Mouse (Mus musculus) forebrain, embryonic 13.5 days (tissue): ENCODE data around the gene Gli1. TPM values are rescaled to one million over a fixed set of nuclear protein-coding genes. Genes with fewer than 3 reads are reported as not detected.

Source experiments
- ATAC-seq: fragments of 200-750 bp; cut with Nextera tagmentation; 2 replicates; pipeline ENCODE4 v1.8.0; 2017
- H3K27ac ChIP-seq: fragments of 300-500 bp; sonication (generic); 2 replicates; pipeline ENCODE4 v1.5.1; 2015; ENCODE audit warnings: inconsistent platforms, mild to moderate bottlenecking, moderate library complexity
- H3K27me3 ChIP-seq: fragments of 300-500 bp; sonication (generic); 2 replicates; pipeline ENCODE4 v1.6.1; 2015; ENCODE audit warnings: mild to moderate bottlenecking, inconsistent platforms
- H3K36me3 ChIP-seq: fragments of 300-500 bp; sonication (generic); 2 replicates; pipeline ENCODE4 v1.6.1; 2015; ENCODE audit warnings: mild to moderate bottlenecking, inconsistent platforms; ENCODE audit not compliant: poor library complexity, severe bottlenecking
- H3K4me1 ChIP-seq: fragments of 300-500 bp; sonication (generic); 2 replicates; pipeline ENCODE4 v1.6.1; 2015; ENCODE audit warnings: inconsistent platforms
- H3K4me2 ChIP-seq: fragments of 300-500 bp; sonication (generic); 2 replicates; pipeline ENCODE4 v1.6.1; 2015; ENCODE audit warnings: inconsistent platforms, mild to moderate bottlenecking, moderate library complexity
- H3K4me3 ChIP-seq: fragments of 300-500 bp; sonication (generic); 2 replicates; pipeline ENCODE4 v1.5.1; 2015; ENCODE audit warnings: mild to moderate bottlenecking, inconsistent platforms
- H3K9ac ChIP-seq: fragments of 300-500 bp; sonication (generic); 2 replicates; pipeline ENCODE4 v1.6.1; 2015; ENCODE audit warnings: mild to moderate bottlenecking, inconsistent platforms
- H3K9me3 ChIP-seq: fragments of 300-500 bp; sonication (generic); replicated peaks from 2 replicates; pipeline ENCODE4 v1.6.1; 2016; ENCODE audit warnings: inconsistent platforms
- WGBS: fragments of 180-500 bp; shearing (Covaris S2); methylation state at CpG from one replicate; pipeline ENCODE4 v1.1.7; 2015; 5-methylcytosine and 5-hydroxymethylcytosine counted together
- polyA plus RNA-seq: library from polyadenylated mRNA; unstranded; fragments of >200 nt; fragmentation: Nextera tagmentation; extraction: Ambion mirVana; gene quantifications from 2 replicates; pipeline ENCODE4 v1.2.1, GENCODE M21; 2015

Gli1 gene
- polyA plus RNA-seq, result 1.1 and 2.1 TPM in 2 replicates

DNA sequence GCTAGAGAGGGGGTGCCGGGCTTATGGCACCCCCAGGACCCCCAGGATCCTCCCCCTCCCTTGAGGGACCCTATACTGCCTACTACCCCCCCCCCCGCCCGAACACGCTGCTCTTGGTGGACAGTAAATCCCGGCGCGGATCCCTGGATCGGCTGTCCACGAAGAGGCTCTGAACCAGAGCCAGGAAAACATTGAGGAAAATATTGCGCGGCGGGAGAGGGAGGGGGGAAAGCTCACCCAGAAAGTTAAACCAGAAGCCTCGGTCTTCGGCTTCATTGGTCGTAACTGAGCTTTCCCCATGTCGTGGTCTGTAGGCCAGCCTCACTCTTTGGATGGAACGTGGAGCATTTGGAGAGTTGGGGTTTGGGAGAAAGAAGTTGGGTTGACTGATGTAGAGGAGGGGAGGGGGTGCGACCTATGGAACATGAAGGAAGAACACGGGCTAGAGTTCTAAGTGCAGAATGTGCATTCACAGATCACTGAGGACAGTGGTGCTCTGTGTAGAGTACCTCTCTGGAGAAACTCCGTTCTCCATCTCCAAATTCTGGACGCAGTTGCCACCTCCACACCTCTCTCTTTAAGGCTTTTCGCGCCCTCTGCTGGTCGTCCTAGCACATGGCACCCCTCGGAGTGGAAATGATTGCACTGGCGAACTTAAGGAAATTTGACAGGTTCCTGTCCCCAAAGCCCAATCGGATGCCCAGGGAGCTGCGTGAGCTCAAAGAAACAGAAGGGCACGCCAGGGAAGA lies at the start of gene Gli1:
Gene Gli1, minus strand, starts transcription at position 84 of the 749 bp plus-strand sequence.
- under 1% methylated on average over 29 of the region's 29 CpGs for WGBS
- no peak within 1 kb of the TSS; the same call in 1 of the 2 replicates for H3K27ac ChIP-seq
- peak within 1 kb of the TSS; percentile 73 for H3K4me2 ChIP-seq
- H3K9me3 ChIP-seq, result 0 out of 2 replicates have a peak, but pooled peaks cover 6% of the 10 kb centered on the region
- peaks cover 37% of the 10 kb centered on the region for H3K4me1 ChIP-seq
- peak within 1 kb of the TSS; percentile 40 for H3K4me3 ChIP-seq
- no peaks in the 10 kb centered on the region for H3K36me3 ChIP-seq
- peaks cover 37% of the 10 kb centered on the region for H3K27me3 ChIP-seq
- peak within 1 kb of the TSS; percentile 26; the same call in 1 of the 2 replicates for H3K9ac ChIP-seq
- ATAC-seq, result peak; percentile 63

DNA sequence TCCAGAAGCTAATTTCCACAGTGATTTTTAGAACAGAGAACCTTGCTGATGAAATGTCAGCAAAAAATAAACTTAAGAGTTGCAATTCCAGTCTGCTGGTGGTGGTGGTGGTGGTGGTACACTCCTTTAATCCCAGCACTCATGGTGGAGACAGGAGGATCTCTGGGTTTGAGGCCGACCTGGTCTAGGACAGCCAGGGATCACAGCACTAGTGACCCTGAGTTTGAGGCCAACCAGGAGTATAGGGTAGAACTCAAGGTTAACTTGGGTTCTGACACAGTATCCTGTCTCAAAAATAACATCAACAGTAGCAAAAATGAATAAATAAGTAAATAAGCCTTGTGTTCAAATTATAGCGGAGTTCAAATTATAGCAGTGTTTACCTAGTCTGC lies 40.0 kb upstream of the Gli1 start:
- Histone ChIP-seq H3K4me3 (peak overlapping the region; percentile 73), H3K9ac (peak overlapping the region; percentile 81), H3K4me1 (peaks cover 28% of the 10 kb centered on the region), H3K36me3 (no peaks in the 10 kb centered on the region), H3K27ac (no peak overlapping the region; the same call in 1 of the 2 replicates), H3K4me2 (peak overlapping the region; percentile 74), H3K9me3 (no peaks in the 10 kb centered on the region), H3K27me3 (no peaks in the 10 kb centered on the region)
- no peak for ATAC-seq
- 58% methylated on average over 2 of the region's 2 CpGs for WGBS

DNA sequence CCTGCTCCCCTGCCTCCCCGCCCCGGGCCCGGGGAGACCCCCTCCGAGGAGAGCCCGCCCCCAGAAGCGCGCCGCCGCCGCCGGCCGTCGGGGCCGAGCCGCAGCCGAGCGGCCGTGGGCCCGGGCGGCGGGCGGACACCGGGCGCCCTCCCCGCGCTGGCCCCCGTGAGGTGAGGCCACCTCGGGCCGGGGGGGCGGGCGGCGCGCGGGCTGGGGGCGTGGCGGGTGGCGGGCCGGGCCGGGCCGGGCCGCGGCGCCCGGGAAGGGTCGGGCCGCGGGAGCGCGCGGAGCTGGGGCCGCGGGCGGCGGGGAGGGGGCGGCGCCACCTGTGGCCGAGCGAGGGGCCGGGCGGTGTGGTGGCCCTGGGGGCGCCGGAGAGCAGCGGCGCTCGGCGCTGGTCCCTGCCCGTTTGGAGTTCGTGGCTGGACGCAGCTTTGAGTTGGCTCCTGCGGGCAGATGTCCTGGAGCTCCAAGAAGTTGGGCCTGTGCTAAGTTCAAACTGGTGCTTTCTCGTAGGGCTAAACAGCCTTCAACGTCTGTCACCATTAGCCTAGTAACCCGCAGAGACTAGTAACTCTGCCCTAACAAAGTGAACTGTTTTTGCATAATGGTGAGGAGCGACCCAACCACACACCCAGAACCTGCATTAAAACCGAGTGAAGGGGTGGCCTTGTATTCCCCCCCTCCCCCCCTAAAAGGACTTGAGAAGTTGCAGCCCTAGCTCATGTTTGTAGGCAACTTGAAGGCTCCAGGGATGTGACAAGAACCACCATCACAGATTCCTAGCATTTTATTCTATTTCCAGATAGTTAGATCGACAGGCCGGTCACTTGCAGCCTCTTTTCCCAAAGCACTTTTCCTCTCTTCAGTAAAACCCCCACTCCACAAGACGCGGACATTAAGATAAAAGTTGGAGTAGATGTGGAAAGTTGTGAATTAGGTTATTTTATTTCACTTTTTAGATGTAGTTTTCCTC lies 39.3 kb upstream of the Gli1 start:
- peak; percentile 59 for ATAC-seq
- H3K9me3 ChIP-seq, result no peaks in the 10 kb centered on the region
- H3K27ac ChIP-seq, result peak overlapping the region; percentile 86
- H3K4me2 ChIP-seq, result peak overlapping the region; percentile 74
- H3K27me3 ChIP-seq, result no peaks in the 10 kb centered on the region
- H3K36me3 ChIP-seq, result no peaks in the 10 kb centered on the region
- peak overlapping the region; percentile 81 for H3K9ac ChIP-seq
- 1% methylated on average over 39 of the region's 79 CpGs for WGBS
- peaks cover 28% of the 10 kb centered on the region for H3K4me1 ChIP-seq
- peak overlapping the region; percentile 73 for H3K4me3 ChIP-seq

DNA sequence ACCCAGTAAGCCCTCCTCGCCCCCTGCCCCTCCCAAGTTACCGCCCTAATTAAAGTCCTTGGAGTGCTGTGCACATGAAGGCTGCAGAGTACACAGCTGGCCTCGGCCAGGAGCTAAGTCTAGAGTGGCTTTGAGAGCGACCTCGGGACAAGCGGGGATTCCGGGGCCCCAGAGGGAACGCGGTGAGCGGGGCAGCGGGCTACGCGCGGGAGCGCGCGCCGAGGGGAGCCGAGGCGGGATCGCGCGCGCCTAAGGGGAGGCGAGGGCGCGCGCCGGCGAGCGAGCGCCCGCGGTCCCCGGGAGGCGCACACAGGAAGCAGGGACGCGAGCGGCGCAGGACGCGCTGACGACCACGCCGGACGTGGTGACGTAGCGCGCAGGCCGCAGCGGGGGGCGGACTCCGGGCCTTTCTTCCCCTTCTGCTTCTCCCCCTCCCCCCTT lies 38.5 kb upstream of the Gli1 start, which contains the start of gene R3hdm2:
Gene R3hdm2, plus strand, starts transcription at position 77 of the 441 bp plus-strand sequence.
- peak within 1 kb of the TSS; percentile 73 for H3K4me3 ChIP-seq
- peak within 1 kb of the TSS; percentile 86 for H3K27ac ChIP-seq
- H3K36me3 ChIP-seq, result no peaks in the 10 kb centered on the region
- H3K4me1 ChIP-seq, result peaks cover 25% of the 10 kb centered on the region
- WGBS, result 0% methylated on average over 46 of the region's 53 CpGs
- H3K4me2 ChIP-seq, result peak within 1 kb of the TSS; percentile 74
- ATAC-seq, result peak; percentile 97
- no peaks in the 10 kb centered on the region for H3K27me3 ChIP-seq
- peak within 1 kb of the TSS; percentile 81 for H3K9ac ChIP-seq
- no peaks in the 10 kb centered on the region for H3K9me3 ChIP-seq

DNA sequence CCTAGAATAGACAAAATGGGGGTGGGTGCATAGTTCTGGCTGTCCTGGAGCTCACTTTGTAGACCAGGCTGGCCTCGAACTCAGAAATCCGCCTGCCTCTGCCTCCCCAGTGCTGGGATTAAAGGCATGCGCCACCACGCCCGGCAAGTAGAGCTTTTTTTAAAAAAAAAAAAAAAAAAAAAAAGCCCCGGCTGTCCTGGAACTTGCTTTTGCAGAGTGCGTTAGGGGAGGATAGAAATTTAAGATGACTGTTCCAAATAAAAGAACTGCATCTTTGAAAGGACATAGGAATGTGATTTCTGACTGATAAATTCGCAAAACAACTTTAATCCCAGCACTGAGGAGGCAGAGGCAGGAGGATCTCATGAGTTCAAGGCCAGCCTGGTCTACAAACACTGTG lies 37.9 kb upstream of the Gli1 start:
- Histone ChIP-seq H3K4me2 (peak overlapping the region; percentile 74), H3K27me3 (no peaks in the 10 kb centered on the region), H3K4me3 (0 out of 2 replicates have a peak overlapping the region, but pooled peaks have one; percentile 73), H3K9ac (no peak overlapping the region; the same call in 1 of the 2 replicates), H3K36me3 (no peaks in the 10 kb centered on the region), H3K9me3 (no peaks in the 10 kb centered on the region), H3K27ac (no peak overlapping the region; the same call in 1 of the 2 replicates), H3K4me1 (peaks cover 20% of the 10 kb centered on the region)
- no peak for ATAC-seq
- 85% methylated on average over 8 of the region's 8 CpGs for WGBS

DNA sequence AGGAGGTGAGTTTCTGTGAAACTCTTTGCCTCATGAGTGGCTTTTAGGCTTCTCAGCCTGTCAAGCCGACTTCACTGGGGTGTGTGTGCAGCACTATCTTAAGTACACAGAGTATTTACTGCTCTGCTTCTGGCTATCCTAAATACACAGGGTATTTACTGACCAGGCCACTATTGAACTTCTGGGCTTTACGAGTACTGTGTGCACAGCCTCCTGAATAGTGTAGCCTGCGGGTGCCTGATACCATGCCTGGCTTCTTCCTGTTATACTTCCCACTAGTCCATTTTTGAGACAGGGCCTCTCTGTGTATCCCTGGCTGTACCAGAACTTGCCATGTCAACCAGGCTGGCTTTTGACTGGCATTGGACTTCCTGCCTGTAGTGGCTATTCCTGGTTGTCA lies 35.9 kb upstream of the Gli1 start:
- WGBS, result 76% methylated on average over 3 of the region's 3 CpGs
- Histone ChIP-seq H3K27me3 (no peaks in the 10 kb centered on the region), H3K36me3 (no peaks in the 10 kb centered on the region), H3K4me1 (peaks cover 12% of the 10 kb centered on the region), H3K9ac (no peak overlapping the region), H3K4me2 (no peak overlapping the region), H3K9me3 (no peaks in the 10 kb centered on the region), H3K27ac (no peak overlapping the region), H3K4me3 (no peak overlapping the region)
- no peak for ATAC-seq

DNA sequence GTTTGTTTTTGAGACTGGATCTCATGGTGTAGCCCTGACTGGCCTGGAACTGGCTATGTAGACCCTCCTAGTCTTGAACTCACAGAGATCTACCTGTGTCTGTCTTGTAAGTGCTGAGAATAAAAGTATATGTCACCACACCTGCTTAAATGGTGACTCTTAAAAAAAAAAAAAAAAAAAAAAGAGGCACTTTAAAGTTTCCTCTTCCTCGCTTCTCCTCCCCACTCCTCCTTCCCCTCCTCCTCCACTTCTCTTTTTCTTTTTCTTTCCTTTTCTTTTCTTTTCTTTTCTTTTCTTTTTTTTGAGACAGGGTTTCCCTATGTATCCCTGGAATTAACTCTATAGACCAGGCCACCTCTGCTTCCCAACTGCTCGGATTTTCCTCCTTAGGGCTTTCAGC lies 29.2 kb upstream of the Gli1 start:
- H3K9me3 ChIP-seq, result no peaks in the 10 kb centered on the region

DNA sequence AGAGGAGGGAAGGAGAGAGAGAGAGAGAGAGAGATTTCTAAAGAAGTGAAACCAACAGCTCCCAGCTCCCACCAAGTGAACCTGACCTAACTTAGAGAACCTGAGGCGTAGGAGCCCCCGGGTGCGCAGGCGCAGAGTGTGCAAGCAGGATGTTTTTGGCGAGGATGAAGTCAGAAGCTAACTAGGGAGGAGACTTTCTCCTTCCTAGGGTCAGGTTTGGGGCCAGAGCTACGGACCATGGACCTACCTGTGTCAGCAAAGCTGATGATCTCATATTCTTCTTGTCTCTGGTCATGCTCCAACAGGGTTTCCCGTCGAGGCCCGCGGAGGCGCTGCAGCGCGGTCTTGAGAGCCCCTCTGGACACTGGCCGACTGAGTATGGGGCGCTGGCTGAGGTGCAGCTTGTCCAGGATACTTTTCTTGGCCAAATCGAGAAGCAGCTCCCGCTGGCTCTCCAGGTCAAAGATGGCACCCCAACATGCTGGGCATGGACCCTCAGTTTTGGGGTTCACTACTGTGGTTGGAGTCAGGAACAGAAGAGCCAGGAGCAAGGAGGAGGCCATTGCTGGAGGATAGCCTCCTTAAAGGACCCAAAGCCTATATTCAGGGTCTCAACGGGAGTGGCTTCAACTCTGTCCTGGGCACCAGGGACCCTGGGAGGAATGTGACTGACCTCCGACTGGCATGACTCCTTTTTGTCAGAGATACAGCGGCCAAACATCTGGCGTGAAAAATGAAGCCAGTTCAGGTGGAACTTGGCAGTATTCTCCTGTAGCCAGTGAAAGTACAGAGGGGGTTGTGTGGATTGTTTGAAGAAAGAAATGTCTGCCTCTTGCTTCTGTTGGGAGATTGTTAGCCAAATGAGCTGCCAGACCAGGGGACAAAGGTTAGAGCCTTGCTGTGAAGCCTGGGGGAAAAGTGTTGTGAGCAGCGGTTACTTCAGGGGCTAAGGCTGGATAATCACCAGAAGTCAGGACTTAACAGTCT lies 28.4 kb upstream of the Gli1 start, which contains the start of gene Inhbc:
Gene Inhbc, minus strand, starts transcription at position 598 of the 987 bp plus-strand sequence.
- peaks cover 3% of the 10 kb centered on the region; the same call in 1 of the 2 replicates for H3K27me3 ChIP-seq
- H3K27ac ChIP-seq, result no peak within 1 kb of the TSS
- ATAC-seq, result no peak
- H3K9me3 ChIP-seq, result no peaks in the 10 kb centered on the region
- H3K4me3 ChIP-seq, result no peak within 1 kb of the TSS
- H3K36me3 ChIP-seq, result no peaks in the 10 kb centered on the region
- peaks cover 12% of the 10 kb centered on the region for H3K4me1 ChIP-seq
- 83% methylated on average over 22 of the region's 22 CpGs for WGBS
- H3K4me2 ChIP-seq, result no peak within 1 kb of the TSS
- H3K9ac ChIP-seq, result no peak within 1 kb of the TSS

More for the DNA sequence above, 29.2 kb upstream of the Gli1 start:
- Histone ChIP-seq H3K4me3 (no peak overlapping the region), H3K4me2 (no peak overlapping the region), H3K36me3 (no peaks in the 10 kb centered on the region), H3K9ac (no peak overlapping the region), H3K27ac (no peak overlapping the region), H3K27me3 (peaks cover 3% of the 10 kb centered on the region; the same call in 1 of the 2 replicates), H3K4me1 (peaks cover 12% of the 10 kb centered on the region)
- no peak for ATAC-seq
- WGBS, result 57% methylated on average over 2 of the region's 2 CpGs

DNA sequence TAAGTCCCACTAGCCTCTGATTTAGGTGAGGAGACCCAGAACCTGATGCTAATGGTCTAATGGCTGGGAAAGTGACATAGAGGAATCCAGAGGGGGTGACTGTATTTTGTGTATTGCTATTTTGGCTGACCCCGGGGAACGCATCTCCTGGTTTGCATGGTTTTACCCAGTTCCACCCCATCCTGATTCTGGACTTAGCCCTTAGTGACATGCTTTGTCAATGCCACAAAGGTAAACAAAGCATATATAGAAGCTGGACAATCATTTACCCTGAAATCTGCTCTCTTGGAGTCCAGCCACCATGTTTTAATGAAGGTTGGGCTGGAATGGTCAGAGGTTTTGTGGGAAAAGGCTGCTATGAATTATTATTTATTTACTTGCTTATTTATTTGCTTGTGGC lies 26.5 kb upstream of the Gli1 start:
- no peak overlapping the region for H3K4me3 ChIP-seq
- no peaks in the 10 kb centered on the region for H3K9me3 ChIP-seq
- no peak for ATAC-seq
- peaks cover 3% of the 10 kb centered on the region; the same call in 1 of the 2 replicates for H3K27me3 ChIP-seq
- WGBS, result 53% methylated on average over 2 of the region's 2 CpGs
- H3K9ac ChIP-seq, result no peak overlapping the region
- H3K27ac ChIP-seq, result no peak overlapping the region
- no peak overlapping the region for H3K4me2 ChIP-seq
- no peaks in the 10 kb centered on the region for H3K36me3 ChIP-seq
- peaks cover 12% of the 10 kb centered on the region for H3K4me1 ChIP-seq

DNA sequence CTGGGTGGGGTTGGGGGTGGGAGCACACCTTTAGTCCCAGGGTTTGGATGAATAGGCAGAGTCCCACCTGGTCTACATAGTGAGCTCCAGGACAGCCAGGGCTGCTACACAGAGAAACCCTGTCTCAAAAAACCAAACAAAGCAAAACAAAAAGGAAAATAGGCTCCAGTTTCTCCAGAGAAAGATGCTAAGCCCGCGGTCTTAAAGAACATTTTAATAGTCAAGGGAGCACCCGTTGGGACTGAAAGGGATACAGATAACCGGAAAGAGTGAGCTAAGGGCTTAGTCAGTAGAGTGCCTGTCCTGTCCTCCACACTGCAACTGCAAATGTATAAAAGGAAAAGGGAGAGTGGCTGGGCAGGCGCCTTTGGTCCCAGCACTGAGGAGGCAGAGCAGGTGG lies 25.3 kb upstream of the Gli1 start:
- Histone ChIP-seq H3K4me3 (no peak overlapping the region), H3K4me1 (peaks cover 12% of the 10 kb centered on the region), H3K27me3 (peaks cover 3% of the 10 kb centered on the region; the same call in 1 of the 2 replicates), H3K27ac (no peak overlapping the region), H3K9me3 (no peaks in the 10 kb centered on the region), H3K36me3 (no peaks in the 10 kb centered on the region), H3K4me2 (no peak overlapping the region), H3K9ac (no peak overlapping the region)
- no peak for ATAC-seq
- WGBS, result 78% methylated on average over 5 of the region's 5 CpGs

DNA sequence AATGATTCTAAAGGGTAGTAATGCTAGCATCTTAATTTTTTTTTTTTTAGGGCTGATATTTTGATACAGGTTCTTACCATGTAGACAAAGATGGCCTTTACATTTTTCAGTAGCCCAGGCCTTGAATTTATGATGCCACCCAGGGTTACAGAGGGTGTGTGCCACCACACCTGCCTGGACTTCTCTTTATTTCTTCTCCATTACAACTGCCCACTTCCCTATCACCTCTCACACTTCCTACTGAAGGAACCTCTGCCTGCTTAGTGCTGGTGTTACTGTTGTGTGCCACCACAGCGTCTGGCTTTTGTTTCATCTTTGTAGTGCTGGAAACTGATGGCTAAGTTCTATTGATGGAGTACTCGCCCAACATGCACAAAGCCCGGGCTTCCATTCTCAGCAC lies 18.9 kb upstream of the Gli1 start:
- Histone ChIP-seq H3K4me1 (no peaks in the 10 kb centered on the region), H3K4me2 (no peak overlapping the region), H3K9me3 (no peaks in the 10 kb centered on the region), H3K9ac (no peak overlapping the region), H3K27me3 (no peaks in the 10 kb centered on the region), H3K27ac (no peak overlapping the region), H3K4me3 (no peak overlapping the region), H3K36me3 (no peaks in the 10 kb centered on the region)
- ATAC-seq, result no peak
- whole genome bisulfite sequencing, result 80% methylated on average over 3 of the region's 3 CpGs
